Mouse (Mus musculus) ES-Bruce4 (cell line): ENCODE measurements around the gene Zfp451.
A peak's percentile ranks its signal among the peaks of the same experiment; 100 is the strongest.

Source experiments
- CTCF ChIP-seq: IDR thresholded peaks from one replicate; pipeline ENCODE4 v1.8.1; 2011; ENCODE audit warnings: low read depth, low read length
- EP300 ChIP-seq: IDR thresholded peaks from 2 replicates; pipeline ENCODE4 v1.6.1; 2011; ENCODE audit warnings: low read depth, low read length; ENCODE audit not compliant: insufficient read depth
- POLR2A ChIP-seq: IDR thresholded peaks from one replicate; pipeline ENCODE4 v1.8.1; 2011; ENCODE audit warnings: low read length; ENCODE audit not compliant: insufficient read depth

DNA sequence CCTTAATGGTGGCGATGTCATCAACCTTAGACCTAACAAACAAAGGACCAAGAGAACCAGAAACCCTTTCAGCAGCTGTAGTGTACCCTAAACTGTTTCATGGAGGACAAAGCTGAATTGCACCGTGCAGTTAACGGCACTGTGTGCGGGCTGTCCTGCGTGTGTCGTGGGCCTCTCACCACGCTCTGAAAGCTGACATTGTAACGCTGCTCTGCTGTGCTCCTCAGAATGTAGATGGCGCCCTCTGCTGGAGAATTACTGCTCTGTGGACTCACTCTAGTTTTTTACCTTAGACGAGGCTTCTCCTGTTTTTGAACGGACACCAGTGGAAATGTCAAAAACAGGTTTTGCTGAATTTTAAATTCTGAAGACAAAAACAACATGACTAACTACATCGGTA is 75.1 kb downstream of the Zfp451 start:
- TF ChIP-seq POLR2A (no peak), EP300 (no peak), CTCF (peak; percentile 86)
